Mouse (Mus musculus) neural tube, embryonic 10.5 days (tissue): ENCODE results near the gene Atf7.

Experiments used
- DNase-seq: peaks from one replicate; pipeline ENCODE4 v3.0.0-alpha.2; 2017; ENCODE audit warnings: low spot score; ENCODE audit errors: extremely low spot score

Gene Atf7

GRCm38 (mm10) chr15:102501084-102501814 is 124.0 kb downstream of the Atf7 start:
- DNase-seq: no peak

DNA sequence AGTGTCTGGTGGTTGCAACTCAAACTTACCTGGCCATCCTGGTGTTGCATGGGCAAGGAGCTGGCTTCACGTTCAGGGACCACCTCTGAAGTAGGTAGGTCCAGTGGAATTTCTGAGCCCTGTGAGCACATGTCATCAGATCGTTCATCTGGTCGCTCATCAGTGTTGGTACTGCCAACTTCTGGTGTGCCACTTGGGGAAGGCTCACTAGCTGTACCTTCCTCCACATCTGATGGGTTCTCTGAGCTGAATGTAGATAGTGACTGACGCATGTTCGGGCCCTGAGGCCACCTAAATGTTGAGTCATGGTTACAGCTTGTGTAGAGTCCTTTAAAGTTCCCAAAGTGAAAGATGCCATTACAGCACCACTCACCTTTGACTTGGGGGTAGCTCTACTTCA is 124.8 kb downstream of the Atf7 start:
- DNase-seq: no peak

DNA sequence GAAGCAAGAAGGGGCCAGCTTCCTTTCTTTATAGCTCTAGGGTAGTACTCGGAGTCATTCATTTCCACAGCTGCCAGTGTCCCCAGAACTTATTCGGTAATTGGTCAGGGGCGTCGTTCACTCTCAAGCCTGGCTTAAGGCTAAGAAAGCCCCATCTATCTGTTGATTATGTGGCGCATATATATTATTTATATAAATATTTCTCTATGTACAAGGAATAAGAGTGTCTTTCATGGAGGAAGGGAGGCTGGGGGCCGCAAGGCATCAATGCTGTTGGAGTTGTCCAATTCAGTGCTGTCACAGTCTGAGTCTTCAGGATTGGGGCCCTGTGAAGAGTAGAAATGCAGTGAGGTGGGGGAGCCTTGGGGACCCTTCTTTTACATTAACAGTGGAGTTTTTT is 125.4 kb downstream of the Atf7 start:
- no peak for DNase-seq

DNA sequence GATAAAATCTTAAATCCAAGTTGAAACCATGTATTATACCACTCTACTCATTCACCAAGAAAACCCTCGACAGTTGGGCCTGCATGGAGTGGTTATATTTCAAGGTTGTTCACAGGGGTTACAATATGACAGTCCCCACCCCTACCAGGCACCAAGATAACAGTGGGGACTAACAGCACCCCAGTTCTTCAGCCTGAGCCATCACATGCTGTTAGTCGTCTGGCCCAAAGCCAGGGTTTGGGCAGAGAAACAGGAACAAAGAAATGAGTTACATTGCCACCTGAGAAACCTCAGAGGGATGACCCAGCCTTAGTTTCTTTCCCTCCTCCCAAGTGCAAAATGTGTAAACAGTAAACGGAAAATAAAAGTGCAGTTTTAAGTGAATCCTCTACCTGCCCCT is 125.9 kb downstream of the Atf7 start:
- DNase-seq: no peak

- no peak for DNase-seq
Measured at GRCm38 (mm10) chr15:102498322-102498721, 126.9 kb downstream of the Atf7 start.

- no peak for DNase-seq
Measured at GRCm38 (mm10) chr15:102487664-102488063, 137.6 kb downstream of the Atf7 start.

DNA sequence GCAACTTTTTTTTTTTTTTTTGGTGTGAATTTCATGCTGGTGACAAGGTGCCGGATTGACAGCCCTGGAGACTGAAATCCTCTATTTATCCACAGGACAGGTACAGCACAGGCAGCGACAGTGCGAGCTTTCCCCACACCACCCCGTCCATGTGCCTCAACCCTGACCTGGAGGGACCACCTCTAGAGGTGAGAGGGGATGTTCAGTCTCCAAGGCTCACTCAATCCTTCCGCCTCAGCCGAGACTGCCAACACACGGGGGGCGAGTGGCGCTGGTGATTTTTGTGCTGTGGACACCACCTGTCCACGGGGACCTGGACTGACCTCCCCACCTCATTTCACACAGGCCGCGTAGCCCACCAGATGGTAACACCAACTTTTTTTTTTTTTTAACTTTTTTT is 139.4 kb downstream of the Atf7 start:
- no peak for DNase-seq

- no peak for DNase-seq
Measured at GRCm38 (mm10) chr15:102483136-102483535, 142.1 kb downstream of the Atf7 start.
